ENCODE assay signal across 7 mouse cellular contexts in genomic region chr4:96705281-96705951, GRCm38 (mm10). TPM values are rescaled to one million over a fixed set of nuclear protein-coding genes. Genes with fewer than 3 reads are reported as not detected.
DNase-seq lines count a peak whose midpoint lies in the region; ATAC-seq lines count a peak whose summit lies in the region.

No protein-coding gene starts in this region.

- peak; percentile 43; the same call in 1 of the 2 replicates for ATAC-seq in forebrain, embryonic 15.5 days (replicated peaks)

- no peak overlapping the region for H3K27ac ChIP-seq in forebrain, embryonic 15.5 days (replicated peaks)
- no peak overlapping the region for H3K27ac ChIP-seq in limb, embryonic 10.5 days

- H3K4me1 ChIP-seq in forebrain, embryonic 15.5 days = no peaks in the 10 kb centered on the region
- H3K4me1 ChIP-seq in limb, embryonic 10.5 days = no peaks in the 10 kb centered on the region

- no peaks in the 10 kb centered on the region for H3K36me3 ChIP-seq in forebrain, embryonic 15.5 days
- H3K36me3 ChIP-seq in limb, embryonic 10.5 days = no peaks in the 10 kb centered on the region

- no peak overlapping the region for H3K9ac ChIP-seq in forebrain, embryonic 15.5 days (replicated peaks)

- no peak overlapping the region for H3K4me2 ChIP-seq in forebrain, embryonic 15.5 days (replicated peaks)

- H3K9me3 ChIP-seq in forebrain, embryonic 15.5 days = no peaks in the 10 kb centered on the region
- H3K9me3 ChIP-seq in limb, embryonic 10.5 days (replicated peaks) = no peaks in the 10 kb centered on the region

- 58% methylated on average over 2 of the region's 2 CpGs for WGBS in forebrain, embryonic 15.5 days
- WGBS in limb, embryonic 10.5 days = 66% methylated on average over 2 of the region's 2 CpGs

- DNase-seq in urinary bladder, postnatal 14 days (ENCODE audit: low spot score) = peak; percentile 24
- no peak for DNase-seq in urinary bladder, postnatal 10 days (ENCODE audit: low spot score)
- peak; percentile 12 for DNase-seq in c-Kit-positive CD71-negative TER-119-negative erythroid progenitor cells, embryonic 14.5 days (ENCODE audit: low read depth)
- peak; percentile 3 for DNase-seq in induced T-regulatory cell, adult 2 months (ENCODE audit: low read depth)
- peak; percentile 55 for DNase-seq in limb, embryonic 10.5 days (ENCODE audit: low spot score)
- DNase-seq in retina, postnatal 1 day = peak; percentile 66

- H3K4me3 ChIP-seq in forebrain, embryonic 15.5 days = no peak overlapping the region
- no peak overlapping the region for H3K4me3 ChIP-seq in limb, embryonic 10.5 days

- H3K27me3 ChIP-seq in forebrain, embryonic 15.5 days = no peaks in the 10 kb centered on the region
- H3K27me3 ChIP-seq in limb, embryonic 10.5 days (ENCODE audit: low read depth, poor library complexity, severe bottlenecking) = no peaks in the 10 kb centered on the region

RNA-seq across cellular contexts. Expression of gene Cyp2j5, which starts 41.5 kb away (rescaled TPM):
- not detected in 2 replicates for polyA plus RNA-seq in forebrain, embryonic 15.5 days (2015; fragmentation: Nextera tagmentation; extraction: Ambion mirVana)
- polyA plus RNA-seq in limb, embryonic 10.5 days (2016; fragmentation: Nextera tagmentation; extraction: Ambion mirVana) = not detected in 2 replicates
